Mouse (Mus musculus): Measurements from ENCODE around the gene Klk12.

DNA sequence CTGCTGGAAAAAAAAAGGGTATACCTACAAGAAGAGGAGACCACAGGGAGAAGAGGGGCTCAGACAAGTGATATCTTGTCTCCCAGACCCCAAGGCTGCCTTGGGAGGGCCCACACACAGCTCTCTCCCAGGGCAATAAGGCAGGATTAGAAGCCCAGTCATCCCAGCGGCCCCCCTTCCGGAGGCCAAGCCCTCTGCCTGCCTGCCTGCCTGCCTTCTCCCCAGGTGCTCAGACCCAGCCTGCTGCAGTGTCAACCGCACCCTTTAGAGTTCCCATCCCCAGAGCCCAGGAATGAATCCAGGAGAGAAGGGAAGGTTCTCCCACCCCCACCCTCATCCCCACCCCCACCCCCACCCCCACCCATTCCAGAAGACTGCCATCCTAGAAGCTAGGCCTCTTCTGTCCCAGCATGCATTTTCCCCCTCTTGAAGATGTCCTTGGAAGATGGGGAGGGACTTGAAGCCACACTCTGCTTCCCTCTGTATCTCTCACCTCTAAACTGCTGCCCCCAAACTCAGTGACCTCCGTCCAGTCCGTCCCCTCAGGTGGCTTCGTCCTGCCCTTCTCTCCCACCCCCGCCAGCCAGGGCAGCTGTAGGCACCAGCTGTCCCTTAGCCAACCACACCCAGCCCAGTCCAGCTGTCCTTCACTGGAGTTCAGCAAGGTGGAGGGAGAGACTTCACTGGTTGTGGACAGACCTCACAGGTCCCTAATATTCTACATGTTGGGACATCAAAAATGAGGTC is 6.8 kb downstream of the Klk12 start:
- no peak for TF ChIP-seq POLR2A (IDR thresholded peaks at IDR 0.05; ENCODE audit: insufficient read depth, low read depth, low read length)
- TF ChIP-seq CTCF (IDR thresholded peaks at IDR 0.05) = no peak
